Mouse (Mus musculus) lung, embryonic 14.5 days (tissue): ENCODE data around the gene Mb. TPM values are rescaled to one million over a fixed set of nuclear protein-coding genes. Genes with fewer than 3 reads are reported as not detected.
A peak's percentile ranks its signal among the peaks of the same experiment; 100 is the strongest.

Experiments used
- ATAC-seq: fragments of 200-750 bp; cut with Nextera tagmentation; 2 replicates; pipeline ENCODE4 v1.8.0; 2017; ENCODE audit warnings: mild to moderate bottlenecking, moderate TSS enrichment, moderate library complexity; ENCODE audit not compliant: insufficient read depth
- DNase-seq: peaks from one replicate; pipeline ENCODE4 v3.0.0-alpha.2; 2015
- H3K27ac ChIP-seq: fragments of 300-500 bp; sonication (generic); 2 replicates; pipeline ENCODE4 v1.5.1; 2014; ENCODE audit warnings: low read depth, mild to moderate bottlenecking, moderate library complexity
- H3K27me3 ChIP-seq: fragments of 300-500 bp; sonication (generic); 2 replicates; pipeline ENCODE4 v1.6.1; 2014; ENCODE audit warnings: low read length, control low read depth; ENCODE audit not compliant: insufficient read depth
- H3K36me3 ChIP-seq: fragments of 300-500 bp; sonication (generic); 2 replicates; pipeline ENCODE4 v1.6.1; 2014; ENCODE audit warnings: control low read depth; ENCODE audit not compliant: insufficient read depth
- H3K4me1 ChIP-seq: fragments of 300-500 bp; sonication (generic); 2 replicates; pipeline ENCODE4 v1.6.1; 2014; ENCODE audit warnings: antibody characterized with exemption, control low read depth; ENCODE audit not compliant: insufficient read depth
- H3K4me2 ChIP-seq: fragments of 300-500 bp; sonication (generic); 2 replicates; pipeline ENCODE4 v1.6.1; 2014; ENCODE audit warnings: mild to moderate bottlenecking
- H3K4me3 ChIP-seq: fragments of 300-500 bp; sonication (generic); 2 replicates; pipeline ENCODE4 v1.5.1; 2014; ENCODE audit warnings: low read depth, low read length
- H3K9ac ChIP-seq: fragments of 300-500 bp; sonication (generic); 2 replicates; pipeline ENCODE4 v1.6.1; 2014
- H3K9me3 ChIP-seq: fragments of 300-500 bp; sonication (generic); 2 replicates; pipeline ENCODE4 v1.6.1; 2016; ENCODE audit warnings: low read depth, low read length, control low read depth
- CTCF ChIP-seq: IDR thresholded peaks from 2 replicates; pipeline ENCODE4 v1.5.1; 2016; ENCODE audit warnings: antibody characterized with exemption, low read depth
- whole genome bisulfite sequencing: fragments of 180-500 bp; shearing (Covaris S2); extraction: QIAGEN DNeasy Blood & Tissue Kit; methylation state at CpG from one replicate; pipeline ENCODE4 v1.1.7; 2014; 5-methylcytosine and 5-hydroxymethylcytosine counted together
- polyA plus RNA-seq: library from polyadenylated mRNA; unstranded; fragments of >200 nt; fragmentation: Nextera tagmentation; extraction: Ambion mirVana; gene quantifications from 2 replicates; pipeline ENCODE4 v1.2.1, GENCODE M21; 2014

Mb gene
- polyA plus RNA-seq, 1 experiment from 2014 or later: 1.3 TPM

DNA sequence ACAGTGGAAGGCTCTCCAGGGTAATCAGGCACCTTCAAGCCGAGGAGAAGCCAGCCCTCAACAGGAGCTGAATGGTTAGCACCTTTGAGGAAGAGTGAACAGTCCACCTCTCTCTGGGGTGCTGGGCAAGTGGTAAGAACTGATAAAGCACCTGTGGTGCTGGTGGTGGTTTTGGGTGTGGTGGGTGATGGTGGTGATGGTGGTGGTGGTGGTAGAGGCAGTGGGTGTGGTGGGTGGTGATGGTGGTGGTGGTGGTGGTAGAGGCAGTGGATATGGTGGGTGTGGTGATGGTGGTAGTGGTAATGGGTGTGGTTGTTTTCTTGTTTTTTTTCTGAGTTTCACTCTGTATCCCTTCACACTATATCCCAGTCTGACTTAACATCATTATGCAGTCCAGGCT is 2.6 kb upstream of the Mb start:
- no peak for TF ChIP-seq CTCF
- Histone ChIP-seq H3K36me3 (no peaks in the 10 kb centered on the region), H3K4me1 (peaks cover 15% of the 10 kb centered on the region; the same call in 1 of the 2 replicates), H3K9ac (no peak overlapping the region), H3K27me3 (no peaks in the 10 kb centered on the region), H3K4me3 (no peak overlapping the region), H3K27ac (no peak overlapping the region), H3K4me2 (no peak overlapping the region), H3K9me3 (no peaks in the 10 kb centered on the region)
- 71% methylated on average over 1 of the region's 1 CpGs for WGBS
- ATAC-seq: no peak
- DNase-seq: no peak

DNA sequence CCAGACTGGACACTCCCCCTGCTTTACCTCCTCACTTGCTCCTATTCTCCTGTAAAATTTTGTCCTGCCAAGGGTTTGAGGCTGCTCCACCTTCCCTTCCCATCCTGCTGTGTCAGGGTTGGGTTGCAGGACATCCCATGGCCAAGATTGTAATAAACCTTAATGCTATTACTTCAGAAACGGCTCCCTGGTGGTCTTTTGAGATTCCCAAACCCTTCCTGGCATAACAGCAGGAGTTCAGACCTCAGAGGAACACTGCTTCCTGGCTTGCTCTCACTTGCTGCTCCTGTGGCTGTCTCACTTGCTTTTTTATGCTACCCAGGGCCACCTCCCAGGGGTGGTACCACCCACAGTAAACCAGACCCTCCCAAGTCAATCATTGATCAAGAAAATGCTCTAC is 1.7 kb upstream of the Mb start:
- Histone ChIP-seq H3K27ac (no peak overlapping the region), H3K4me3 (no peak overlapping the region), H3K4me1 (peaks cover 15% of the 10 kb centered on the region; the same call in 1 of the 2 replicates), H3K27me3 (no peaks in the 10 kb centered on the region), H3K4me2 (no peak overlapping the region), H3K9ac (no peak overlapping the region), H3K36me3 (no peaks in the 10 kb centered on the region), H3K9me3 (no peaks in the 10 kb centered on the region)
- no peak for DNase-seq
- ATAC-seq: no peak
- TF ChIP-seq CTCF: no peak
- 43% methylated on average over 1 of the region's 1 CpGs for WGBS

DNA sequence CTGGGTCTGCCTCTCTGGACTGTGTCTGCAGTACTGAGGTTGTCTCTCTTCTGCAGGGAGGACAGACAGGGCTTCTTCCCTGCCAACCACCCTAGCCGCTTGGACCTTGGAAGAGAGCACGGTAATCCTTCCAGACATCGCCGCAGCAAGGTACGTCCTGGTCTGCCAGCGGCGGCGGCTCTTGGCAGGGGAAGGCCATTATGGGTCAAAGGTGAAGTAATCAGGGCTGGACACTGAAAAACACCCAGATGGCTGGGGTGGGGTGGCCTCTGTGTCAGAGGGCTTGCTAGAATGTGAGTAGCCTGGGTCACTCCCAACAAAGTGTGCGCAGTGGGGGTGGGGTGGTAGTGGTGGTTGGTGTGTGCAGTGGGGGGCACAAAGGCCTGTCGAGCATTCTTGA is 4.9 kb downstream of the Mb start:
- no peak for TF ChIP-seq CTCF
- no peak overlapping the region for H3K4me3 ChIP-seq
- H3K9ac ChIP-seq: no peak overlapping the region
- no peaks in the 10 kb centered on the region for H3K9me3 ChIP-seq
- H3K27ac ChIP-seq: no peak overlapping the region
- DNase-seq (no peak), ATAC-seq (no peak)
- no peaks in the 10 kb centered on the region for H3K27me3 ChIP-seq
- H3K4me1 ChIP-seq: no peaks in the 10 kb centered on the region
- H3K36me3 ChIP-seq: no peaks in the 10 kb centered on the region
- 49% methylated on average over 10 of the region's 10 CpGs for WGBS
- no peak overlapping the region for H3K4me2 ChIP-seq

DNA sequence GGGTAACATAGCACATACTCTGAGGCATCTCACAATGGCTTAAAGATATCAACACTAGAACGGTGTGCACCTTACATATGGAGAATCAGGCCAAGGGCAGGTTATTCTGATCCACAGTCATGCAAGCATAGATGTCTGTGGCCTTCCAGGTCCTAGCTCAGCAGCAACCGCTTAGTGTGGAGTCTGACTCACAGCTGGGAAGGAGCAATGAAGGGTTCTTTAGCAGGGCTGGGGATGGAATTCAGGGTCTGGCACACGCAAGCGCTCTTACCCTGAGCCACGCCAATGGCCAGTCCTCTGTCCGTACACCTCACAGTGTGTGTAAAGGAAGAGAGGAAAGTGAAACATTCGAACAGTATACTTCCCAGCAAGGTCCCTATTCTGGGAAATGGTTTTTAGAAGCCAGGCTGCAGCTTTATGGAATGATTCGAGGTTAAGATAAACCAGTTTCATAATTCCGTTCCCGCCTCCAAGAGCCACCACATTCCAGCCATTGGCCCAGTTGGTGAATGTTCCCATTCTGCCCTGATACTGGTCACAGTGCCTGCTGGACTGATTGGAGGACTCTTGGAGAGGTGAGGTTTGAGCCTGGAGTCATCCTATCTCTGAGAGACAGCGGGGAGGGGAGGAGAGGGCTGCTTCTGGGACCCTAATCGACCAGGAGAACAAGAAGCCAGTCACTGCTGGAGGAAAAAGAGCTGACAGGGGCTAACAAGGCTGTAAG is 5.7 kb downstream of the Mb start, which contains the start of gene Apol6:
TSS of gene Apol6 (plus strand) at position 133 of the 724 bp plus-strand sequence.
- Histone ChIP-seq H3K4me2 (no peak within 1 kb of the TSS), H3K9me3 (no peaks in the 10 kb centered on the region), H3K27me3 (no peaks in the 10 kb centered on the region), H3K36me3 (no peaks in the 10 kb centered on the region), H3K4me3 (no peak within 1 kb of the TSS), H3K9ac (no peak within 1 kb of the TSS), H3K27ac (no peak within 1 kb of the TSS), H3K4me1 (no peaks in the 10 kb centered on the region)
- no peak for TF ChIP-seq CTCF
- DNase-seq (no peak), ATAC-seq (no peak)
- WGBS: 78% methylated on average over 12 of the region's 12 CpGs

DNA sequence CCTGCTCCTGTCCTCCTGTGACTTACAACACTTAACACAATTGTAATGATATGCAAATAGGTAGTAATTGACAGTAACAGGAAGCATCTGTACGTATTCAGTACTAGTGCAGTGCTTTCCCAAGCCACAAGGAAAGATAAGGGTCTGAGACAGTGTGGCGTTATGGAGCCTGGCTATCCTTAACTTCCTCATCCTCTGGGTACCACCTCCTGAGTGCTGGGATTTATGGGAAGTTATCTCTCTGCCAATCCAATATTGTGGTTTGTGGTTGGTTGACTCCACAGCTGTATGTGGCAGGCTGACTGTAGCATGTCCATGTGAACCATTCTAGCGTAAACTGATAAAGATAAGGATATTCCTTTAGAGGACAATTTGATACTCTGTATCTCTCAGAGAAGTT is 9.7 kb downstream of the Mb start:
- H3K27me3 ChIP-seq: no peaks in the 10 kb centered on the region
- ATAC-seq (no peak), DNase-seq (no peak)
- 56% methylated on average over 3 of the region's 3 CpGs for whole genome bisulfite sequencing
- no peak overlapping the region for H3K27ac ChIP-seq
- H3K36me3 ChIP-seq: no peaks in the 10 kb centered on the region
- no peaks in the 10 kb centered on the region for H3K9me3 ChIP-seq
- no peak overlapping the region for H3K4me2 ChIP-seq
- TF ChIP-seq CTCF: no peak
- peaks cover 12% of the 10 kb centered on the region for H3K4me1 ChIP-seq
- H3K9ac ChIP-seq: no peak overlapping the region
- H3K4me3 ChIP-seq: no peak overlapping the region

DNA sequence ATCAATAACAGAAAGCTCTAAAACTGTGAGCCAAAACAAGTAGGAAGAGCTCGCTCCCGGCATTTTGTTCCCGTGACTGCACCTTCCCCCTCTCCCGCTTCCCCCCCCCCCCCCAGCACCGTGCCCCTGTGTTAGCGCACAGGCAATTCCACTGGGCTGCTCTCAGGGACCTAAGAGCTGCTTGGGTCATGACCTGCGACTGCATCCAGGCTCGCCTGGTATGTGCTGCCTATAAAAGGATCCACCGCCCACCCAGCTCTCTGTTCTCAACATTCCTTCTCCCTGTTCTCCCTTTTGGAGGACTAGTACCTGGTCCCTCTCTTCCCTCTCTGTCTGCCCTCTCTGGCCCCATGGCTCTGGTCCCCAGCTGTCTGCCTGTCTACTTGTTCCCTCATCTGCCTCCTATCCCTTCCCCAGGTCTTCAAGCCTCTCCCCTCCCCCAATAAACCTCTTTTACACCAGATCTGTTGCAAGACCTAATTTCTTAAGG is 11.2 kb downstream of the Mb start:
- ATAC-seq (no peak), DNase-seq (no peak)
- TF ChIP-seq CTCF: no peak
- Histone ChIP-seq H3K4me3 (no peak overlapping the region), H3K36me3 (no peaks in the 10 kb centered on the region), H3K4me1 (peaks cover 16% of the 10 kb centered on the region), H3K9ac (no peak overlapping the region), H3K27ac (no peak overlapping the region), H3K4me2 (no peak overlapping the region), H3K27me3 (no peaks in the 10 kb centered on the region), H3K9me3 (no peaks in the 10 kb centered on the region)
- WGBS: 65% methylated on average over 8 of the region's 9 CpGs

DNA sequence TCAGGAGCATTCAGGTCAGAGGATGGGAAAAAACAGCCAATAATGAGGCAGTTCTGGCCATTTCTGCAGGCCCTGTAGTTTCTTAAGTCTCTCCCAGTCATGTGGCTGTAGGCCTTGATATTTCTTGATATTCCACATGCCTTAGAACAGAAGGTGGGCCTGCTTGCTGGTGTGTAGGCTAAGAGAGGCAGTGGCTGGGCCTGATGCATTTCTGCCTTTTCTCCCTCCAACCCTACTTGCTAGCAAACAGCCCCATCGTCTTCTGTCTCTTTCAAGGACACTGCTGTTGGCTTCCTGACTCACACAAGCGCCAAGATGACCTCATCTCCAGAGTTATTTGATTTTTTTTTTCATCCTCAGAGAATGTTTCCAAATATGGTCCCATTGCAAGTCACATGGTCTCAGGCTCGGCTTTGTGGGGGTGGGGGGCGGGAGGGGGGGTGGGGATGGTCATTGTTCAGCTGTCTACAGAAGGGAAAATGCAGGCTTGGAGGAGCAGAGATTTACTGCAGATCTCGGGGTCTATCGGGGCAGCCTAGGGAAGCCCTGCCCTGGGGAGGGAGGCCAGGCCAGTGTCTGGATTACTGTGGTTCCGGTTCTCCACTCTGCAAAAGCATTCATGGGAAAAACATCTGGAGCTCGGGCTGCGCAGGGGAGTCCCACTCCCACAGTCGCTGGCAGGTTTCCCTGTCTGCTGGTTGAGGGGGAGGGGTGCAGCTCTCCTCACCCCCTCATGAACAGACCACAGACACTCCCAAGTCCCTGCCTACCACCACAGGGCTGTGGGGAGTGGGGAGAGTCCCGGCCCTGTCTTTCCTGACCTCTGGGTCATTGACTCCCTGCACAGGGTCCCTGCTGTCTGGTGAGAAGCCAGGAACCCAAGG is 12.9 kb downstream of the Mb start:
- no peaks in the 10 kb centered on the region for H3K36me3 ChIP-seq
- TF ChIP-seq CTCF: no peak
- 9% methylated on average over 11 of the region's 11 CpGs for WGBS
- H3K4me1 ChIP-seq: peaks cover 16% of the 10 kb centered on the region
- ATAC-seq (peak; percentile 80), DNase-seq (peak; percentile 88)
- no peaks in the 10 kb centered on the region for H3K9me3 ChIP-seq
- H3K4me3 ChIP-seq: no peak overlapping the region
- peak overlapping the region; percentile 99 for H3K27ac ChIP-seq
- H3K9ac ChIP-seq: peak overlapping the region; percentile 33
- H3K4me2 ChIP-seq: peak overlapping the region; percentile 45
- H3K27me3 ChIP-seq: no peaks in the 10 kb centered on the region
